Mouse (Mus musculus) CH12.LX (cell line): ENCODE data around the gene Rfc4.

Experiments
- CTCF ChIP-seq, 2 experiments: IDR thresholded peaks in 1 of 2; conservative IDR thresholded peaks in 1 of 2; 2 replicates each; pipeline ENCODE4 v1.5.1; 2011 to 2012; ENCODE audit warnings: low read depth in 2 of 2, low read length in 2 of 2, improper control_type of control experiment in 1 of 2, inconsistent platforms in 1 of 2, mild to moderate bottlenecking in 1 of 2, moderate library complexity in 1 of 2
- MAZ ChIP-seq: IDR thresholded peaks from 2 replicates; pipeline ENCODE4 v1.6.1; 2012; ENCODE audit warnings: low read depth, mild to moderate bottlenecking, inconsistent platforms, low read length, improper control_type of control experiment, moderate library complexity
- NRF1 ChIP-seq: IDR thresholded peaks from 2 replicates; pipeline ENCODE4 v1.6.1; 2014; ENCODE audit warnings: low read depth, mild to moderate bottlenecking, inconsistent platforms, low read length, improper control_type of control experiment, moderate library complexity
- POLR2AphosphoS2 ChIP-seq: IDR thresholded peaks from 2 replicates; pipeline ENCODE4 v1.6.1; 2011; ENCODE audit warnings: low read depth, low read length, improper control_type of control experiment

DNA sequence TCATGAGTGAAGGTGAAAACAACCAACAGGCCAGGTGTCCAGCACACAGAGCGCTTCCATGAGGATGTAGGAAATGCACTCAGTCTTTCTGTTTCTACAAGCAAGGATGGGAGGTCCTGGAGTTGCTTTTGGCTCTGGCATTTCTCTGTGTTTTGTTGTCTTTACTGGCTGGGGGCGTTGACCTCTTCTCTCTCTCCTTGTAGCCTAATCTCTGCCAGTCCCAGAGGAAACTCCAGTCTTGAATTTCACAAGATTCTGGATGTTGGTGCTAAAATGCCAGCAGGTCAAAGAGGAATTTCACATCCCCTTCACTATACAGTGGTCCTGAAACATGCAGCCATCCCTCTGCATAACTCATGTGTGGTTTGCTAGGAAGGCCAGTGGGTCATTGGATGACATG lies 21.4 kb upstream of the Rfc4 start:
- TF ChIP-seq POLR2AphosphoS2 (no peak), MAZ (no peak), CTCF (conservative IDR thresholded peaks at IDR 0.05 in 1 of 2, IDR thresholded peaks at IDR 0.05 in 1 of 2; ENCODE audit: low read depth in 2 of 2, low read length in 2 of 2) (no peak), NRF1 (no peak)
